Mouse (Mus musculus): Measurements from ENCODE around the gene Kif16b. TPM values are rescaled to one million over a fixed set of nuclear protein-coding genes. Genes with fewer than 3 reads are reported as not detected.

Gene Kif16b
- polyA plus RNA-seq, 1 experiment = 20.7 TPM

DNA sequence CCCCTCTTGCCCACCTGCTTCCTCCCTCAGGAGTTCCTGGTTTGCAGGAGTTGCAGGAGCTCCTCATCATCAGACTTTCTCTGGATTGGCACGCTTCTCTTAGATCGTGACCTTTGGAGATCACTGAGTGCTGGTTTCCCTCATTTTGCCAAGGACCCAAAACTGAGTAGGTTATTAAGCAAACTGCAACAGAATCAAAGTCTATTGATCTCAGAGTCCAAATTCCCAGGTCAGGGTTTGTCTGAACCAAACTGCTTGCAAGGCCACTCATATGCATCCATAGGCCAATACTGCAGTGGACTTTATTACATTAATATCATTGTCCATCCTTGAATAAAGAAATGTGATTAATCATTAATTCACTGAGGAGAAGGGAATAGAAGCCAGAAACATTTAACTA is 211.8 kb downstream of the Kif16b start:
- H3K4me1 ChIP-seq (ENCODE audit: control insufficient read depth, insufficient read depth, low read length) = peaks cover 6% of the 10 kb centered on the region
- H3K27ac ChIP-seq (ENCODE audit: insufficient read depth, low read depth, low read length) = no peak overlapping the region
- H3K4me3 ChIP-seq (ENCODE audit: insufficient read depth, low read length) = no peak overlapping the region
- no peak for TF ChIP-seq POLR2A (IDR thresholded peaks at IDR 0.05; ENCODE audit: borderline replicate concordance, low read depth, low read length)
- TF ChIP-seq CTCF (IDR thresholded peaks at IDR 0.05; ENCODE audit: low read depth, low read length) = no peak

DNA sequence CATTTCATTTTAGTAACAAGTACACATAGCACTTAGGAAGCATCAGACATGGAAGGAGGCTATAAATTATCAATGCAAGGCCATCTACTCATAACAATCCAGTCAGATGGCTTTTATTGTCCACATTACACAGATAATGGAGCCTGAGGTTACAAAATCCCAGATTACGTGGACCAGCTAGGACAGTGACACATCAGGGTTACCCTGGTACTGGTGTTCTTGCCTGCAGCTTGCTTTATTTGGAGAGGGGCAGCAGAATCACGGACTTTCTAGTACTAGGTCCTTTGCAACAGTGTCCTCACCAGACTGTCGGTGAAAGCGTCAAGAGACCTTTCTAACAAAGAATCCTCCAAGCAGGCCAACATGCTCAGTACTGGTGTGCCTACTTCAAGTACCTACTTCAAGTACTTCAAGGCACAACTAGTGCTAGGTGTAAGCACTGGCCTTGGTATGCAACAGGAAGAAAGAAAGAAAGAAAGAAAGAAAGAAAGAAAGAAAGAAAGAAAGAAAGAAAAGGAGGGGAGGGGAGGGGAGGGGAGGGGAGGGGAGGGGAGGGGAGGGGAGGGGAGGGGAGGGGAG is 213.3 kb downstream of the Kif16b start:
- Histone ChIP-seq H3K27ac (ENCODE audit: insufficient read depth, low read depth, low read length) (no peak overlapping the region), H3K4me1 (ENCODE audit: control insufficient read depth, insufficient read depth, low read length) (no peaks in the 10 kb centered on the region), H3K4me3 (ENCODE audit: insufficient read depth, low read length) (no peak overlapping the region)
- TF ChIP-seq POLR2A (IDR thresholded peaks at IDR 0.05; ENCODE audit: borderline replicate concordance, low read depth, low read length) (no peak), CTCF (IDR thresholded peaks at IDR 0.05; ENCODE audit: low read depth, low read length) (no peak)

DNA sequence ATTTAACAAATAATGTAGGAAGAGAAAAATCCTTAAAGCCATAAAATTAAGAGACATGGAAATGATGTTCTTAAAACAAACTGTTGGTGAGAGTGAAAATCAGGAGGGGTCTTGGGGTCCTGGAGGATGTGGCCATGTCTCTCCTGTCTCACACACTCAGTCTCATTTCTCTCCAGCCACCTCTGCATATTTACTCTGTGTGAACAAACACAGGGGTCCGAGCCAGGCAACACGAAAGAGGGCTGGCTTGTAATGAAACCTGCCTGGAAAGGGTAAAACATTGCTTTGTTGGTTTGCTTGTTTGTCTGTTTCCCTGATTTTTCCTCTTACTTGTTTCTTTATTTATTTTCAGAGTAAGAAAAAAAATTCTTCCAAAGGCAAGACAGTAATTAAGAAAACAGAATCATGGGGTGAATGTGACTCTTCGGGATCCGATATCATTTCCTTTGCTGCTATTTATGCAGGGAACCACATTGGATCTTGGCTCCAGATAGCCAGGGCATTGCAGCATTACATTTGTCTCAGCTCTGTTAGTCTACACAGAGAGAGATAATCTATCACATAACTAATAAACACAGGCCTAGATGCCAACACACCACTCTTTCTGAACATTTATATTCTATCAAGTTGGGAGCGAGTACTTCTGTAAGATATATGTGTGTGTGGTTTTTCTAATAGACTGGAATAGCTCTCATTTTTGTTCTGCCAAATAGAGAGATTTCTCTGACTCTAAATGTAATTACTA is 218.2 kb downstream of the Kif16b start:
- H3K27ac ChIP-seq (ENCODE audit: insufficient read depth, low read depth, low read length) = no peak overlapping the region
- H3K4me3 ChIP-seq (ENCODE audit: insufficient read depth, low read length) = no peak overlapping the region
- TF ChIP-seq CTCF (IDR thresholded peaks at IDR 0.05; ENCODE audit: low read depth, low read length) = no peak
- no peak for TF ChIP-seq POLR2A (IDR thresholded peaks at IDR 0.05; ENCODE audit: borderline replicate concordance, low read depth, low read length)
- H3K4me1 ChIP-seq (ENCODE audit: control insufficient read depth, insufficient read depth, low read length) = 0 out of 2 replicates have a peak, but pooled peaks cover under 1% of the 10 kb centered on the region

DNA sequence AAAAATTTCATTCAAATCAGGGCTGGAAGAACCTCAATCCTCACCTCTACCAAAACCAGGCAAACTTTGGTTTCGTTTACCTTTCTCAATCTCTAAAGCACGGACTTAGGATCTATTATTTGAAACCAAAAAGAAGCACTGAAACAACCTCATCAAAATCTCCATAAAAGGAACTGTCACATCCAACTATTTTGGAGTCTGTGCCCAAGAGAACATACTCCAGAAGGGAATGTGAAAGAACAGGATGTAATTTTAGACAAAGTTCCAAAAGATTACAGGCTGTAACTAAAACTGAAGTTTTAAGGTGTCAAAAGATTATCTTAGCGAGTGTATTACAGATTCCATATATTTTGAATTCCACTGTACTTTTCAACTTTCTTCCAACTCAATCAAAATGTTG is 232.9 kb downstream of the Kif16b start:
- Histone ChIP-seq H3K4me1 (ENCODE audit: control insufficient read depth, insufficient read depth, low read length) (no peaks in the 10 kb centered on the region), H3K4me3 (ENCODE audit: insufficient read depth, low read length) (no peak overlapping the region), H3K27ac (ENCODE audit: insufficient read depth, low read depth, low read length) (no peak overlapping the region)
- TF ChIP-seq POLR2A (IDR thresholded peaks at IDR 0.05; ENCODE audit: borderline replicate concordance, low read depth, low read length) (no peak), CTCF (IDR thresholded peaks at IDR 0.05; ENCODE audit: low read depth, low read length) (no peak)

DNA sequence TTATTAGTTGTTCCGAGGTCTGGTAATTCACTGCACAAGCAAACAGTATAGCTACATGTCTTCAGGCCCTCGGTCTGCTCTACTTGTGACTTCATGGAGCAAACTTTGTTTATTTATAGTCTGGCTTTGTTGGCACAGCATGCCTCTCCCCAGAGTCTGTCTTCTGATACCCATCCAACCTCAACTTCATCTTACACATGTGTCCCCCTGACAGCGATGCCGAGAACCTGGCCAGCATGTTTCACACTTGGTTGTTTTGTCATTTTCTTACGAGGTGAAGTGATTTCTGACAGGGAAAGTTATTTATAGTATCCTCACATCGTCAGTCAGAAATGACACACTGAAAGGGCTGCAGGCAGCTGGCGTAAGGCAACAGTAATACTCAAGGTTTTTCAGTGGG is 249.7 kb downstream of the Kif16b start:
- TF ChIP-seq CTCF (IDR thresholded peaks at IDR 0.05; ENCODE audit: low read depth, low read length) (no peak), POLR2A (IDR thresholded peaks at IDR 0.05; ENCODE audit: borderline replicate concordance, low read depth, low read length) (no peak)
- H3K4me1 ChIP-seq (ENCODE audit: control insufficient read depth, insufficient read depth, low read length) = no peaks in the 10 kb centered on the region
- no peak overlapping the region for H3K4me3 ChIP-seq (ENCODE audit: insufficient read depth, low read length)

DNA sequence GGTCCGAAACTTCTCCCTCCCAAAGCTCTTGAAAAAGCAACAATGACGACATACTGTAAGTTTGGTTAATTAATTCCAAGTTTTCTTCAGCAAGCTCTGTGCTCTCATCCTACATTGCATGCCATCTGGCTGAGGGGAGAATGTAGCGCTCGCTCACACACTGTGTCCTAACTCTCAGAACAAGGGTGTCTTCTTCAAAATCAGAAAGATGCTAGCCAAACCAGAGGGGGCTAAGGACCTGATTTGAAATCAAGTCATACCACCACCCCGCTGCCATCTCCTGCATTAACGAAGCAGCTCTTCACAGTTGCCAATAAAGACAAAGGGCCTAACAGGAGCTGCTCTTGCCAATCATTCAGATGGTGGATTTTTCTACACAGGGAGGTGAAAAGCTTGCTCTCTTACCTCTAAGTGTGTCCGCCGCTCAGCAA is 253.3 kb downstream of the Kif16b start:
- Histone ChIP-seq H3K4me1 (ENCODE audit: control insufficient read depth, insufficient read depth, low read length) (no peaks in the 10 kb centered on the region), H3K27ac (ENCODE audit: insufficient read depth, low read depth, low read length) (no peak overlapping the region), H3K4me3 (ENCODE audit: insufficient read depth, low read length) (no peak overlapping the region)
- TF ChIP-seq CTCF (IDR thresholded peaks at IDR 0.05; ENCODE audit: low read depth, low read length) = no peak
- TF ChIP-seq POLR2A (IDR thresholded peaks at IDR 0.05; ENCODE audit: borderline replicate concordance, low read depth, low read length) = no peak

More for the DNA sequence above, 249.7 kb downstream of the Kif16b start:
- no peak overlapping the region for H3K27ac ChIP-seq (ENCODE audit: insufficient read depth, low read depth, low read length)

DNA sequence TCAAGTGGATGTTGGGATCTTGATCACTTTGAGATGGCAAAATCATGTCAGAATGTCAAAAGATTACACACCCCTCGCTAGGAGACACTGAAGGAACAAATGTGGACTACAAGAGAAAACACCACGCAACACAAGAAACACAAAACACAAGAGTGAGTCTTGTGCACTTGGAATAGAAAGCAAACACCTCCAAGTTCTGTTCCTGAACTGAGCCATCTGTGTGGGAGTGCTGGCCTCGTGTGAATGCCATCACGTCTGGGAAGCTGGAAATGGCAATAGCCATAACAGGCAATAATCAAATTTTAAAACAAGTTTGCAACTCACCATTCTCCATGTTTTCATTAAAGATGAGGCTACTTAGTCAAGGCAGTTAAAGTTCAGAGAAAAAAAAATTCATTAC is 254.5 kb downstream of the Kif16b start:
- Histone ChIP-seq H3K4me3 (ENCODE audit: insufficient read depth, low read length) (no peak overlapping the region), H3K27ac (ENCODE audit: insufficient read depth, low read depth, low read length) (no peak overlapping the region), H3K4me1 (ENCODE audit: control insufficient read depth, insufficient read depth, low read length) (no peaks in the 10 kb centered on the region)
- no peak for TF ChIP-seq POLR2A (IDR thresholded peaks at IDR 0.05; ENCODE audit: borderline replicate concordance, low read depth, low read length)
- TF ChIP-seq CTCF (IDR thresholded peaks at IDR 0.05; ENCODE audit: low read depth, low read length) = no peak

DNA sequence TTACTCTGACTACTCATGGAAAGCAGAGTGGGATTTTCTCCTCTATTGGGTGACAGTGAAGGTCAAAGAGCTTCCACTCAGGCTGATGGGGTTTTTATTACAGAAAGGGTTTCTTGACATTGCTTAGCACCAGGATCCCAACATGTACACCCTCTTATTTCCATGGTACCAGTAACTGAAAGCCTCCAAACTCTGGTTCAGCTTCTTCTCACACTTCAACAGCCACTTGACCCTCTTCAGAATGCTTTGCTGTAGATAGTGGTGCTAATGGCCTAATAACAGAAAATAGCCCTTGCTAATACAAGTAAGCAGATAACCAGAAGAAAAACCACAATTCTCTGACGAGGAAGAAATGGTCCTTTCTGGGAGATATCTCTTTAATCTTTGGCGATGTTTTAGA is 259.6 kb downstream of the Kif16b start:
- Histone ChIP-seq H3K4me1 (ENCODE audit: control insufficient read depth, insufficient read depth, low read length) (no peaks in the 10 kb centered on the region), H3K27ac (ENCODE audit: insufficient read depth, low read depth, low read length) (no peak overlapping the region), H3K4me3 (ENCODE audit: insufficient read depth, low read length) (no peak overlapping the region)
- TF ChIP-seq POLR2A (IDR thresholded peaks at IDR 0.05; ENCODE audit: borderline replicate concordance, low read depth, low read length) (no peak), CTCF (IDR thresholded peaks at IDR 0.05; ENCODE audit: low read depth, low read length) (no peak)

DNA sequence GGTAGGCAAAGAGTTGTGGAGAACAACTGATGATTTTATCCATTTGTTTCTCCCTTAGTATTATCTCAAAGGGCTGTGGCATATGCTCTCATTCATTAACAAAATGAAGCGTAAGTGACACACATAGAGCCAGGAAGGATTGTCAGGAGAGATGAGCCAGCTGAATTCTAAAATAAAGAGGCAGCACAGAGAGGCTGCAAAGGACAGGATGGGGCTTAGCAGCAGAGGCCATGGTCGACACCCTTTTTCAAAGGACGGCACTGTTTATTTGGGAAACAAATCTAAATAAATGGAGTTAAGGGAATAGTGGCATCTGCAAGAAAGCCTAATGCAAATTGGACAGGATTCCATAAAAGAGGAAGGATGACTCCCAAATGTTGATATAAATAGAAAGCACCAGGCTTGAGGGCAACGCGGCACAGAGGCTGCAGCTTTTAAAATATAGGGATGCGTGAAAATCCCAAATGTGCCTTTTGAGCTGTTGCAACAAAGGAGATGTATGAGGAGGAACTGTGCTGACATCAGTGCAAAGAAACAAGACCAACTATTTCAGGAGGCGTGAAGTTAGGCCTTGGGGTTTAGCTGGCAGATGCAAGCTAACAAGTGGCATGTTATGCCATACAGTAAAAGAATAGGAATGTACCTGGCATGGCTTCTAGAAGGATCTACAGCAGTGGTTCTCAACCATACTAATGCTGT is 265.6 kb downstream of the Kif16b start:
- Histone ChIP-seq H3K27ac (ENCODE audit: insufficient read depth, low read depth, low read length) (no peak overlapping the region), H3K4me1 (ENCODE audit: control insufficient read depth, insufficient read depth, low read length) (no peaks in the 10 kb centered on the region), H3K4me3 (ENCODE audit: insufficient read depth, low read length) (no peak overlapping the region)
- TF ChIP-seq CTCF (IDR thresholded peaks at IDR 0.05; ENCODE audit: low read depth, low read length) (no peak), POLR2A (IDR thresholded peaks at IDR 0.05; ENCODE audit: borderline replicate concordance, low read depth, low read length) (no peak)

Measured in bone marrow macrophage, adult 2 months (primary cell).